Mouse (Mus musculus) lung, postnatal 4 days (tissue): Measurements from ENCODE around the gene Gpbp1.

Experiments
- DNase-seq, 2 experiments: peaks; one replicate each; pipeline ENCODE4 v3.0.0; 2021

The Gpbp1 gene

DNA sequence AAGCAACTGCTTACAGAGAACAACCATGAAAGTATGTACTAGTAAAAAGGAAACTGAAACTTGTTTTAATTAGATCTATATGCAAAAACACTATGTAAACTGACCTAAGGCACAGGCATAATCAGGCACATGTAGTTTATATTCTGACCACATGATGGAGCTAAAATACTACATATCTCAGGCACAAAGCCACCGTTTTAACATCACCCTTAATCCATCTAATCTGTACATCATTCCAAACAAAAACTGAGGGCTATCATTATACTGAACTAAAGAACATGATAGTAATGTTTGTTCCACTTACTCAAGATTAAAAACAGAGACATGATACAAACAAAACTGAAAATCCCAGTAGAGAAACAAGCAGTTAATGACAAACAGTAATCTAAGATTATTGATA is 28.5 kb downstream of the Gpbp1 start:
- DNase-seq, result no peak

- no peak for DNase-seq
These were observed 33.1 kb downstream of the Gpbp1 start for GRCm38 (mm10) chr13:111456790-111457189.

DNA sequence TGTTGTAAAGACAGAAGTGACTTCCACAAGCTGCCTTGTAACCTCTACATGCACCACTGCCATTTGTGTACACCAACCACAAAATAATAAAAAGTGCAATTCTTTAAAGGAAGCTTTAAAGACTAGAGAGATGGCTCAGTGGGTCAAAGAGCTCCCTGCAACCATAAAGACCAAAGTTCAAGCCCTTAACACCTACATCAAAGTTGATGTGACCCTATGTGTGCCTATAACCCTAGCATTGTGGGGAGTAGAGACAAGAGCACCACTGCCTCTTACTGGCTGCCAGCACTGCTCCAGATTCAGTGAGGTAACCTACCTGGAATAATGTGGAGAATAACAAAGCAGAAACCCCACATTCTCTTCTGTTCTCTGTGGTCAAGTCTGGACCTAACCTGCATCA is 45.6 kb downstream of the Gpbp1 start:
- DNase-seq, result no peak

DNA sequence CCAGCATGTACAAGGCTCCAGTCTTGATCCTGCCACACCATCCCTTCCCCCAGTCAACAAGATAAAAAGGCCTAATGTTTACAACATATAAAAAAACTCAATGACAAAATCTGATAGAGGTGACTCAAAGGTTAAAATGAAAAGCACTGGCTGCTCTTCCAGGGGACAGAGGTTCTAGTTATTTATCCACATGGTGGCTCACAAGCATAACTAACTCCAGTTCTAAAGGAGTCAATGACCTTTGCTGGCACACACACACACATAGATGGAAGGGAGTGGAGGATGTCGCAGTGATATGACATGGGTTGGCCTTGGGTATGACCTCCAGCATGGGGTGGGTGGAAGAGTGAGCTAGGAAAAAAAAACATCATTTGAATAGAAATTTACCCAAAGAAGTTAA is 58.7 kb downstream of the Gpbp1 start:
- DNase-seq, result no peak

DNA sequence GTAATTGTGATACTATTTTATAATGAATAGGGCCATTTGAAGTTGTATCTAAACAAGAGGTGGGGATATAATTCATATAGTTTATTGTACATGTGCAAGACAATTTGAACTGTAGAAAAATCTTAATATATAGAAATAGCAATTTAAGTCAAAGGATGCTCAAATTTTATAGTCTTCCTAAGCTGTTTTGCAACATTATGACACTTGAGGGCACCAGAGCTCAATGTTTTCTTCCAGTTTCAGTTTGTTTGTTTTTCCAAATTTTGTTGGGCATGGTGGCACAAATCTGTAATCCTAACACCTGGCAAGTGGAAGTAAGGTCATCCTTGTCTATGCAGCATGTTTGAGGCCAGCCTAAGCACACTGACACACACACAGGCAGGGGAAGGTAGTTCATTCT is 68.6 kb downstream of the Gpbp1 start:
- DNase-seq, result no peak

DNA sequence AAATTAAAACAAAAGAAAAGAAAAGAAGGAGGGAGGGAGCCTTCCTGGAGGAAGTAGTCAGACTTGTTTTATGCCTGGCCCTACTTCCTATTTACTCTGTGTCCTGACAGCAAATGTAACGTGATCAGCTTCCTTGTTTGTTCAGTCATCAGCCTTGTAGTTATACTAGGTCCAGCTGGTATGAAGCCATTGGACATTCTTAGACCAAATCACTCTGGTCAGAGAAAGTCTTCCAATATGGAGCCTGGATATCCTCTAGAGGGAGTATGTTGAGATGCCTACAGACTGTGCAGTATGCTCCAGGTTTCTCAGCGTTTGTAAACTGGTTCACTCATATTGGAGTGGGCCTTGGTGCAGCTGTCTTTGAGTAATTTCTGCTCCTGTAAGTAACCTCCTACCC is 71.8 kb downstream of the Gpbp1 start:
- DNase-seq, result no peak

DNA sequence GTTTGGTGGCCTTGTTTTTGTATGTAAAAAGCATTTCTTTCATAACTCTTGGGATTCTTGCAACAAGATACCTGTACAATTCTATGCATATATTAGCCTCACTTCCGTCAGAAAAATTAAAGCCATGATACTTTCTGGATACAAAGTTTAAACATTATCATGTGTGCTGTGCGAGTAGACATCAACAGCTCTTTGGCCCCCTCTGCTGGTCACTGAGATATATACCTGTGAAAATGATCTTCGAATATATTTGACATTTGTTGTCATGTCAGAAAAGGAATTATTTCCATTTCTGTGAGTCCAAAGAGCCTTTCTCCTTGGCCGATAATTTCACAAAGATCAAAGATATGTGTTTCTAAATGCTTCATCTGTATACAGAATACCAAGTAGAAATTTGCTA is 76.8 kb downstream of the Gpbp1 start:
- peak in 1 of 2 experiments; percentile 70 for DNase-seq

GRCm38 (mm10) chr13:111410831-111411230 is 79.1 kb downstream of the Gpbp1 start:
- DNase-seq, result peak in 1 of 2 experiments; percentile 46

- peak in 1 of 2 experiments; percentile 36 for DNase-seq
These were observed 83.0 kb downstream of the Gpbp1 start for GRCm38 (mm10) chr13:111406859-111407389.

GRCm38 (mm10) chr13:111405956-111406355 is 84.0 kb downstream of the Gpbp1 start:
- no peak for DNase-seq

DNA sequence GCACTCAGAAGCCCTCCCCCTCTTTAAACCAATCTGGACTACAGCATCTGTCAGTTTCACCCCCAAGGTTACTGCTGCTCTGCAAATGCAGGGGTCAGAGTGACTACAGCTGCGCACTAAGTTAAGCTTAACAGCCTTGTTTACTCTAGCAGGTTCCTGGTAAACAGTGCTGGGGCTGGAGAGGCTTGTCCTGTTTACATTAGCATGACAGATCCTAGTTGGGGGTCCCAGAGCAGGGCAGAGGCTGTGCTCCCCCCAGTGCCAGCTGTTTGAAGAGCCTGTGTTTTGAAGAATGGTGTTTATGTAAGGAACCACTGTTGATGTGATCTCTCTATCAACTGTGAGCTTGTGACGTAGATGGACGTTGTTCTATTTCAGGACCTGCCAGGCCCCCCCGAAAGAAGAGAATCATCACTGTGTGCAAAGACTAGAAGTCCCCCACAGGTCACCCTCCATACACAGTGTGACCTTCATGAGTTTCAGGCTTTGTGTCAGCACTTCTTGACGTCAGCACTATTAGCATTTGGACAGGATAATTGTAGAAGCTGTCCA is 92.2 kb downstream of the Gpbp1 start:
- peak; percentile 78 to 89 for DNase-seq

DNA sequence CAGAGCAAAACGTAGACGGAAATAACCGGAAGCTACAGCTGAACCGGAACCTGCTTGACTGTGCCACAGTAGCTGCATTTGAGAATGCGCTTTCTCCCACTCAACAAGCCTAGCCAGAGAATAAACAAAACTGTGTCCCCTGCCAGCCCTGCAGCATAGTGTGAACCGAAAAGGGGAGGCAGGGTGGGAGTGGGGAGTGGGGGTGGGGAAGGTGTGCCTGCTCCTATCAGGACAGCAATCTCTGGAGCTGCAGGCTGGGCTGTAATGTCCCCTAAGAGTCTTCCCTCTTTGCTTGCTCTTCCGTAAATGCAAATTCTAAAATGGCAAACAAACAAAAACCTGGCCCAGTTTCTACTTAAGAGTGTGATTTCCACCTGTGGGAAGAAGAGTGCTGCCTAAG is 92.8 kb downstream of the Gpbp1 start:
- peak; percentile 34 to 36 for DNase-seq

- DNase-seq, result no peak
These were observed 94.4 kb downstream of the Gpbp1 start for GRCm38 (mm10) chr13:111395528-111395927.

GRCm38 (mm10) chr13:111394904-111395303 is 95.0 kb downstream of the Gpbp1 start:
- DNase-seq, result peak in 1 of 2 experiments; percentile 13

- DNase-seq, result peak; percentile 17 to 35
These were observed 95.6 kb downstream of the Gpbp1 start for GRCm38 (mm10) chr13:111394341-111394740.

DNA sequence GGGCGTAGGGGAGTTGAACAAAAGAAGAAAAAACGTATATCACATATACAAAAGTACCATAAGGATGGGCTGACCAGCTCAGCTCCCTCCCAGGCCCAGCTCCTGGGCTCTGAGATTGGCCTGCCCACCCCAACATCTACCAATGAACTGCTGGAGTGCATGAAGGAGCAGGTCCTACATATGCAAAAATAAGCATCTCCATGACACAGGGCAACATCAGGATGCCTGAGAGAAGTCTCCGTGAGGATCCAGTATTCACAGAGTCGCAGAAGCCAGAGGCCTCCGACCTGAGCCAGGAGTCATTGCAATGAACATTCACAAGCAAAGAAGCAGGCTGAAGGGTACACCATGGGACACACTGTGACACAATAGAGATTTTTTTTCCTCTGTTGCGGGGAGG is 96.5 kb downstream of the Gpbp1 start:
- no peak for DNase-seq

- no peak for DNase-seq
These were observed 98.5 kb downstream of the Gpbp1 start for GRCm38 (mm10) chr13:111391426-111391825.

DNA sequence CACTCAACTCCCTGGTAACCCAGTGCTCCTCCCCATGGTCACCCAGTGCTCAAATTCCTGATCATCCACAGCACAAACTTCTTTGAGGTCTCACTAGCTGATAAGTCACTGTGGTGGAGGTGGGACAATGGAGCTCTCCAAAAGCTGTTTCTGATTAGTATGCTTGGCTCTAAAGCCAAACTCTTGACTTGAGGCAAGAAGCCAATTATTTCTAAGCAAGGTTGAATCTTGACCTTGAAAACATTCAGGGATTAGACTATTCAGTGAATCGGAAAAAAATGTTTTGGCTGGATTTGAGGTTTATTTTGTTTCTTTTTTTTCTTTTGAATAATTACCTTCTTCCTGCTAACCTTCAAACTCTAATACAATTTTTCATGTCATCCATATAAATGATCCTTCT is 98.9 kb downstream of the Gpbp1 start:
- DNase-seq, result no peak

- DNase-seq, result no peak
These were observed 105.6 kb downstream of the Gpbp1 start for GRCm38 (mm10) chr13:111384011-111384985.
